In the genomic region with DNA sequence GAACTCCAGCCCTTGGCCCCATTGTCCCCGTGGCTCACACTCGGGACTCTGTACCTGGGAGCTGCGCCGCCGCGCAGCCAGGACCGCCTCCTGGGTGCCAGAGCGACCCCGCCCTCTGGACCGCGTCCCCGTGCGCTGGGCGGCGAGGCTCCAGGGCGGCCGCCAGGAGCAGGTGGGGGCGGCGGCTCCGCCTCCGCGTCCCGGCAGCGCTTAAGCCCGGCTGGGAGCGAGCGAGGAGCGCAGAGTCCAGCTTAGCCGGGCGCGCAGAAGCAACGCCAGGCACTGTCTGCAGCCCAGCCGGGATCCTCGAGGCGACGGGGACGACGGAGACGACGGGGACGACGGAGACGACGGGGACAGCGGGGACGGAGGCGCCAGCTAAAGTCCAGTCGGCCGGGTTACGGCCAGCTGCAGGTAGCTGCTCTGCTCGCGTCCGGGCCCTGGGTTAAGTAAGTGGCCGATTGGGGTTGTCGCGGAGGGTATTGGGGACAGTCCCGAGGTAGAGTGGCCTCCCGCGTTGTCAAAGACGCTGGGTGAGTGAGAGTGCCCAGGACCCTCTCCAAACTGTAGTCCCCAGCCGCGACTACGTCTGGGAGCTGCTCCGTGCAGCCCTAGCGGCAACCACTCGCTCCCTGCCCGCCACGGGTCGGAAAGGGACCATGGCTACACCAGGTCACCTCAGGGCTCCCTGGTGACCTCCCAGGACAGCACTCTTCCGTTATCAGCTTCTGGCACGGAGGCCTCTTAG, we compare ENCODE assay signal across 8 mouse cellular contexts. TPM values are rescaled to one million over a fixed set of nuclear protein-coding genes. Genes with fewer than 3 reads are reported as not detected.
DNase-seq lines count a peak whose midpoint lies in the region; ATAC-seq lines count a peak whose summit lies in the region.

TSS of gene Wipf3 (plus strand) at position 157 of the 748 bp plus-strand sequence.

- H3K9ac ChIP-seq in embryonic facial prominence, embryonic 11.5 days (replicated peaks; ENCODE audit: low read length): peak within 1 kb of the TSS; percentile 55
- H3K9ac ChIP-seq in heart, embryonic 11.5 days (ENCODE audit: low read depth, low read length): peak within 1 kb of the TSS; percentile 77
- peak within 1 kb of the TSS; percentile 50 for H3K9ac ChIP-seq in kidney, embryonic 15.5 days
- H3K9ac ChIP-seq in liver, embryonic 11.5 days (ENCODE audit: low read depth, low read length): peak within 1 kb of the TSS; percentile 34; the same call in 1 of the 2 replicates
- peak within 1 kb of the TSS; percentile 61 for H3K9ac ChIP-seq in neural tube, embryonic 11.5 days (ENCODE audit: low read length)

- H3K27me3 ChIP-seq in embryonic facial prominence, embryonic 11.5 days (ENCODE audit: control insufficient read depth, insufficient read depth, low read length): peaks cover 6% of the 10 kb centered on the region; the same call in 1 of the 2 replicates
- H3K27me3 ChIP-seq in heart, embryonic 11.5 days (ENCODE audit: control insufficient read depth, insufficient read depth, low read length): peaks cover 14% of the 10 kb centered on the region
- H3K27me3 ChIP-seq in kidney, embryonic 15.5 days: peaks cover 48% of the 10 kb centered on the region
- peaks cover 42% of the 10 kb centered on the region for H3K27me3 ChIP-seq in liver, embryonic 11.5 days (replicated peaks; ENCODE audit: control insufficient read depth, insufficient read depth, low read length)
- peaks cover 20% of the 10 kb centered on the region for H3K27me3 ChIP-seq in neural tube, embryonic 11.5 days (ENCODE audit: control insufficient read depth, insufficient read depth, low read length)

- H3K4me1 ChIP-seq in embryonic facial prominence, embryonic 11.5 days (ENCODE audit: control insufficient read depth, insufficient read depth, low read length): no peaks in the 10 kb centered on the region
- H3K4me1 ChIP-seq in heart, embryonic 11.5 days (ENCODE audit: control insufficient read depth, insufficient read depth, low read length): peaks cover 18% of the 10 kb centered on the region
- peaks cover 23% of the 10 kb centered on the region for H3K4me1 ChIP-seq in kidney, embryonic 15.5 days
- H3K4me1 ChIP-seq in liver, embryonic 11.5 days (replicated peaks; ENCODE audit: control insufficient read depth, insufficient read depth, low read length): peaks cover 2% of the 10 kb centered on the region; the same call in 1 of the 2 replicates
- H3K4me1 ChIP-seq in neural tube, embryonic 11.5 days (ENCODE audit: control insufficient read depth, insufficient read depth, low read length): peaks cover 8% of the 10 kb centered on the region

- H3K36me3 ChIP-seq in embryonic facial prominence, embryonic 11.5 days (replicated peaks; ENCODE audit: control insufficient read depth, insufficient read depth, low read depth, low read length): no peaks in the 10 kb centered on the region
- no peaks in the 10 kb centered on the region for H3K36me3 ChIP-seq in heart, embryonic 11.5 days (ENCODE audit: control insufficient read depth, insufficient read depth, low read length)
- no peaks in the 10 kb centered on the region for H3K36me3 ChIP-seq in kidney, embryonic 15.5 days
- H3K36me3 ChIP-seq in liver, embryonic 11.5 days (ENCODE audit: control insufficient read depth, insufficient read depth, low read length): no peaks in the 10 kb centered on the region
- H3K36me3 ChIP-seq in neural tube, embryonic 11.5 days (ENCODE audit: control insufficient read depth, insufficient read depth, low read length): no peaks in the 10 kb centered on the region

- ATAC-seq in embryonic facial prominence, embryonic 11.5 days (replicated peaks; ENCODE audit: insufficient number of reproducible peaks, low FRiP score, low TSS enrichment, low read depth): peak; percentile 77
- ATAC-seq in heart, embryonic 11.5 days (replicated peaks; ENCODE audit: insufficient number of reproducible peaks, low FRiP score, low TSS enrichment): peak; percentile 64; the same call in 1 of the 2 replicates
- peak; percentile 93 for ATAC-seq in kidney, embryonic 15.5 days (replicated peaks; ENCODE audit: low FRiP score)
- peak; percentile 71 for ATAC-seq in liver, embryonic 11.5 days (replicated peaks; ENCODE audit: low FRiP score)
- peak; percentile 80 for ATAC-seq in neural tube, embryonic 11.5 days (ENCODE audit: insufficient read depth, low FRiP score, low TSS enrichment)

- H3K9me3 ChIP-seq in embryonic facial prominence, embryonic 11.5 days (replicated peaks; ENCODE audit: control insufficient read depth, low read length): no peaks in the 10 kb centered on the region
- H3K9me3 ChIP-seq in heart, embryonic 11.5 days (replicated peaks; ENCODE audit: control insufficient read depth, low read length): no peaks in the 10 kb centered on the region
- no peaks in the 10 kb centered on the region for H3K9me3 ChIP-seq in kidney, embryonic 15.5 days (replicated peaks)
- H3K9me3 ChIP-seq in liver, embryonic 11.5 days (ENCODE audit: control insufficient read depth, low read length): no peaks in the 10 kb centered on the region
- no peaks in the 10 kb centered on the region for H3K9me3 ChIP-seq in neural tube, embryonic 11.5 days (ENCODE audit: control insufficient read depth, low read length)

- H3K4me2 ChIP-seq in embryonic facial prominence, embryonic 11.5 days (ENCODE audit: low read depth, low read length): peak within 1 kb of the TSS; percentile 99
- H3K4me2 ChIP-seq in heart, embryonic 11.5 days: peak within 1 kb of the TSS; percentile 97
- peak within 1 kb of the TSS; percentile 96 for H3K4me2 ChIP-seq in kidney, embryonic 15.5 days
- H3K4me2 ChIP-seq in liver, embryonic 11.5 days: peak within 1 kb of the TSS; percentile 89
- H3K4me2 ChIP-seq in neural tube, embryonic 11.5 days (ENCODE audit: low read depth): peak within 1 kb of the TSS; percentile 94

- H3K27ac ChIP-seq in embryonic facial prominence, embryonic 11.5 days (replicated peaks; ENCODE audit: low read depth, low read length): no peak within 1 kb of the TSS
- H3K27ac ChIP-seq in heart, embryonic 11.5 days (ENCODE audit: low read depth, low read length): 0 out of 2 replicates have a peak within 1 kb of the TSS, but pooled peaks have one; percentile 29
- 0 out of 2 replicates have a peak within 1 kb of the TSS, but pooled peaks have one; percentile 18 for H3K27ac ChIP-seq in kidney, embryonic 15.5 days
- no peak within 1 kb of the TSS for H3K27ac ChIP-seq in liver, embryonic 11.5 days (ENCODE audit: low read depth, low read length)
- H3K27ac ChIP-seq in neural tube, embryonic 11.5 days (ENCODE audit: low read depth, low read length): no peak within 1 kb of the TSS

- WGBS in embryonic facial prominence, embryonic 11.5 days: under 1% methylated on average over 65 of the region's 71 CpGs
- under 1% methylated on average over 63 of the region's 71 CpGs for WGBS in heart, embryonic 11.5 days (ENCODE audit: insufficient replicate concordance)
- WGBS in kidney, embryonic 15.5 days: under 1% methylated on average over 71 of the region's 71 CpGs
- WGBS in liver, embryonic 11.5 days: 2% methylated on average over 70 of the region's 71 CpGs
- WGBS in neural tube, embryonic 11.5 days: under 1% methylated on average over 68 of the region's 71 CpGs

- DNase-seq in layer of hippocampus, adult 11-12 months (ENCODE audit: low spot score): peak; percentile 39
- DNase-seq in layer of hippocampus, adult 9-10 months (ENCODE audit: low spot score): no peak
- DNase-seq in embryonic facial prominence, embryonic 11.5 days (ENCODE audit: low spot score): peak; percentile 71
- DNase-seq in liver, embryonic 11.5 days (ENCODE audit: low spot score): peak; percentile 68
- DNase-seq in neural tube, embryonic 11.5 days (ENCODE audit: low spot score): peak; percentile 72
- peak; percentile 52 for DNase-seq in thymus, postnatal 4 days

- H3K4me3 ChIP-seq in embryonic facial prominence, embryonic 11.5 days (ENCODE audit: low read depth, low read length): peak within 1 kb of the TSS; percentile 52
- peak within 1 kb of the TSS; percentile 69 for H3K4me3 ChIP-seq in heart, embryonic 11.5 days (ENCODE audit: low read depth, low read length)
- peak within 1 kb of the TSS; percentile 58 for H3K4me3 ChIP-seq in kidney, embryonic 15.5 days (replicated peaks)
- H3K4me3 ChIP-seq in liver, embryonic 11.5 days (ENCODE audit: low read depth, low read length): peak within 1 kb of the TSS; percentile 51
- peak within 1 kb of the TSS; percentile 57 for H3K4me3 ChIP-seq in neural tube, embryonic 11.5 days (ENCODE audit: low read depth, low read length)

RNA-seq across cellular contexts. Expression of gene Wipf3, which starts in this region (rescaled TPM):
- 0.86 and 0.90 TPM in 2 replicates for polyA plus RNA-seq in embryonic facial prominence, embryonic 11.5 days (2014; fragmentation: Nextera tagmentation; extraction: Ambion mirVana)
- polyA plus RNA-seq in heart, embryonic 11.5 days (2014; fragmentation: Nextera tagmentation; extraction: Ambion mirVana): 3.5 and 3.8 TPM in 2 replicates
- polyA plus RNA-seq in kidney, embryonic 15.5 days (2015; fragmentation: Nextera tagmentation; extraction: Ambion mirVana): 2.2 and 2.5 TPM in 2 replicates
- polyA plus RNA-seq in liver, embryonic 11.5 days (2014; fragmentation: Nextera tagmentation; extraction: Ambion mirVana): 0.26 and 0.47 TPM in 2 replicates
- 0.34 and 0.80 TPM in 2 replicates for polyA plus RNA-seq in neural tube, embryonic 11.5 days (2014; fragmentation: Nextera tagmentation; extraction: Ambion mirVana)

Comparison
In these comparisons a context has a peak if more than half of its experiments do, and no peak if none do; other contexts are left out.
1. Peak in DNase-seq, ATAC-seq, H3K4me3 ChIP-seq, H3K9ac ChIP-seq and H3K4me2 ChIP-seq in embryonic facial prominence, embryonic 11.5 days; RNA of the gene not detected or under 1 TPM.
2. Peak in DNase-seq, ATAC-seq, H3K4me3 ChIP-seq, H3K9ac ChIP-seq and H3K4me2 ChIP-seq in liver, embryonic 11.5 days; RNA of the gene not detected or under 1 TPM.
3. Peak in DNase-seq, ATAC-seq, H3K4me3 ChIP-seq, H3K9ac ChIP-seq and H3K4me2 ChIP-seq in neural tube, embryonic 11.5 days; RNA of the gene not detected or under 1 TPM.
4. H3K27ac ChIP-seq: peak in heart, embryonic 11.5 days (single experiment) and kidney, embryonic 15.5 days (single experiment); none in embryonic facial prominence, embryonic 11.5 days (single experiment), liver, embryonic 11.5 days (single experiment) and neural tube, embryonic 11.5 days (single experiment).
5. Peak in every context shown above with its lines, with median percentiles within 50 percentile points of each other: ATAC-seq, H3K4me2 ChIP-seq, H3K4me3 ChIP-seq and H3K9ac ChIP-seq.